Comparison of ENCODE assay signal across 11 mouse cellular contexts in genomic region chr14:37292084-37292860, GRCm38 (mm10).
DNase-seq lines count a peak whose midpoint lies in the region; ATAC-seq lines count a peak whose summit lies in the region.
"Had no signal": no experiment of that assay in that cellular context is flagged by ENCODE, and none has a peak within 500 bp of the region (broad histone marks: within the 10 kb centered on the region; RNA-seq: fewer than 3 reads in every experiment).

No protein-coding gene starts in this region.

- no peaks in the 10 kb centered on the region for H3K27me3 ChIP-seq in hindbrain, embryonic 14.5 days (ENCODE audit: control insufficient read depth, insufficient read depth, low read length)
- no peaks in the 10 kb centered on the region for H3K27me3 ChIP-seq in hindbrain, embryonic 11.5 days (ENCODE audit: control insufficient read depth, insufficient read depth, low read length)
- H3K27me3 ChIP-seq: limb, embryonic 15.5 days; midbrain, embryonic 15.5 days had no signal

- no peak overlapping the region for H3K27ac ChIP-seq in hindbrain, embryonic 14.5 days
- H3K27ac ChIP-seq in hindbrain, embryonic 11.5 days (ENCODE audit: low read depth, low read length): no peak overlapping the region
- H3K27ac ChIP-seq: limb, embryonic 15.5 days; midbrain, embryonic 15.5 days had no signal

- ATAC-seq in cerebellum, adult (ENCODE audit: insufficient number of reproducible peaks, low FRiP score, low TSS enrichment): peak; percentile 76
- peak; percentile 48; the same call in 1 of the 2 replicates for ATAC-seq in hindbrain, embryonic 14.5 days (ENCODE audit: low FRiP score)
- ATAC-seq in hindbrain, embryonic 11.5 days (ENCODE audit: low FRiP score): no peak
- ATAC-seq: midbrain, embryonic 15.5 days had no signal

- no peak overlapping the region for H3K4me2 ChIP-seq in hindbrain, embryonic 14.5 days (replicated peaks)
- no peak overlapping the region for H3K4me2 ChIP-seq in hindbrain, embryonic 11.5 days (replicated peaks; ENCODE audit: low read depth, low read length)
- H3K4me2 ChIP-seq: limb, embryonic 15.5 days; midbrain, embryonic 15.5 days had no signal

- no peak for DNase-seq in cerebellum, adult 8-10 months
- peak; percentile 68 for DNase-seq in hindbrain, embryonic 14.5 days (ENCODE audit: low spot score)
- DNase-seq in hindbrain, embryonic 11.5 days (ENCODE audit: low spot score): no peak
- DNase-seq in urinary bladder, postnatal 14 days (ENCODE audit: low spot score): peak; percentile 7
- no peak for DNase-seq in urinary bladder, adult 18-20 months (ENCODE audit: low spot score in 2 of 2)
- no peak for DNase-seq in spleen, adult 18-20 months
- DNase-seq in retina, postnatal 1 day: no peak
- DNase-seq: B cell, adult 2 months had no signal

- no peak overlapping the region for H3K9ac ChIP-seq in hindbrain, embryonic 14.5 days
- H3K9ac ChIP-seq in hindbrain, embryonic 11.5 days (ENCODE audit: low read depth, low read length): no peak overlapping the region
- H3K9ac ChIP-seq: limb, embryonic 15.5 days; midbrain, embryonic 15.5 days had no signal

- H3K4me3 ChIP-seq in hindbrain, embryonic 14.5 days (replicated peaks; ENCODE audit: low read length): no peak overlapping the region
- H3K4me3 ChIP-seq in hindbrain, embryonic 11.5 days (ENCODE audit: low read depth, low read length): no peak overlapping the region
- H3K4me3 ChIP-seq: limb, embryonic 15.5 days; midbrain, embryonic 15.5 days had no signal

- 51% methylated on average over 4 of the region's 4 CpGs for WGBS in hindbrain, embryonic 14.5 days
- 49% methylated on average over 4 of the region's 4 CpGs for WGBS in hindbrain, embryonic 11.5 days

- no peaks in the 10 kb centered on the region for H3K36me3 ChIP-seq in hindbrain, embryonic 14.5 days (replicated peaks; ENCODE audit: control insufficient read depth, insufficient read depth)
- H3K36me3 ChIP-seq in hindbrain, embryonic 11.5 days (ENCODE audit: control insufficient read depth, insufficient read depth, low read length): no peaks in the 10 kb centered on the region
- H3K36me3 ChIP-seq: limb, embryonic 15.5 days; midbrain, embryonic 15.5 days had no signal

- H3K9me3 ChIP-seq in hindbrain, embryonic 14.5 days (ENCODE audit: control insufficient read depth, low read length): no peaks in the 10 kb centered on the region
- no peaks in the 10 kb centered on the region for H3K9me3 ChIP-seq in hindbrain, embryonic 11.5 days (ENCODE audit: control insufficient read depth, low read length)
- H3K9me3 ChIP-seq: limb, embryonic 15.5 days; midbrain, embryonic 15.5 days had no signal

- no peaks in the 10 kb centered on the region; the same call in 1 of the 2 replicates for H3K4me1 ChIP-seq in hindbrain, embryonic 14.5 days (replicated peaks; ENCODE audit: control insufficient read depth, insufficient read depth, low read length)
- no peaks in the 10 kb centered on the region for H3K4me1 ChIP-seq in hindbrain, embryonic 11.5 days (replicated peaks; ENCODE audit: control insufficient read depth, insufficient read depth, low read length)
- H3K4me1 ChIP-seq: limb, embryonic 15.5 days; midbrain, embryonic 15.5 days had no signal

Comparison
In these comparisons a context has a peak if more than half of its experiments do, and no peak if none do; other contexts are left out.
1. DNase-seq: peak in hindbrain, embryonic 14.5 days (single experiment) and urinary bladder, postnatal 14 days (single experiment); none in cerebellum, adult 8-10 months (single experiment), hindbrain, embryonic 11.5 days (single experiment), urinary bladder, adult 18-20 months (0 of 2), spleen, adult 18-20 months (0 of 2) and retina, postnatal 1 day (single experiment).